In genomic region chr6:47953191-47953726, GRCm38 (mm10) we compare ENCODE assay signal across 8 mouse cellular contexts. TPM values are rescaled to one million over a fixed set of nuclear protein-coding genes. Genes with fewer than 3 reads are reported as not detected.
A peak's percentile ranks its signal among the peaks of the same experiment; 100 is the strongest.
DNase-seq lines count a peak whose midpoint lies in the region; ATAC-seq and TF ChIP-seq lines count a peak whose summit lies in the region.

Zfp956 (plus strand) TSS chr6:47953390.

- no peaks in the 10 kb centered on the region for H3K27me3 ChIP-seq in embryonic facial prominence, embryonic 15.5 days
- no peaks in the 10 kb centered on the region for H3K27me3 ChIP-seq in limb, embryonic 14.5 days (ENCODE audit: control insufficient read depth, insufficient read depth, low read length)
- no peaks in the 10 kb centered on the region for H3K27me3 ChIP-seq in midbrain, postnatal 0 days (ENCODE audit: insufficient read depth, low read length)

- no peak for TF ChIP-seq CTCF in bone marrow, adult 2 months (IDR thresholded peaks at IDR 0.05; ENCODE audit: control insufficient read depth, insufficient read depth, low read length)
- no peak for TF ChIP-seq CTCF in midbrain, postnatal 0 days (IDR thresholded peaks at IDR 0.05)

- ATAC-seq in embryonic facial prominence, embryonic 15.5 days (ENCODE audit: insufficient number of reproducible peaks, low FRiP score, low TSS enrichment, low read depth), result peak; percentile 97
- peak; percentile 99 for ATAC-seq in limb, embryonic 14.5 days (ENCODE audit: low FRiP score, low read depth)
- ATAC-seq in midbrain, postnatal 0 days (ENCODE audit: low FRiP score), result peak; percentile 99

- H3K4me1 ChIP-seq in bone marrow, adult 2 months (ENCODE audit: control insufficient read depth, insufficient read depth, low read length), result no peaks in the 10 kb centered on the region
- H3K4me1 ChIP-seq in embryonic facial prominence, embryonic 15.5 days, result peaks cover 19% of the 10 kb centered on the region
- peaks cover 9% of the 10 kb centered on the region for H3K4me1 ChIP-seq in limb, embryonic 14.5 days (ENCODE audit: control insufficient read depth, insufficient read depth, low read length)
- H3K4me1 ChIP-seq in midbrain, postnatal 0 days (ENCODE audit: insufficient read depth, low read length), result peaks cover 5% of the 10 kb centered on the region

- H3K27ac ChIP-seq in bone marrow, adult 2 months (ENCODE audit: control insufficient read depth, insufficient read depth, low read depth, low read length, poor library complexity), result peak within 1 kb of the TSS; percentile 58
- peak within 1 kb of the TSS; percentile 72 for H3K27ac ChIP-seq in embryonic facial prominence, embryonic 15.5 days (replicated peaks)
- peak within 1 kb of the TSS; percentile 72 for H3K27ac ChIP-seq in limb, embryonic 14.5 days (replicated peaks; ENCODE audit: low read depth, low read length)
- peak within 1 kb of the TSS; percentile 85 for H3K27ac ChIP-seq in midbrain, postnatal 0 days (ENCODE audit: low read depth, low read length)

- peaks cover 30% of the 10 kb centered on the region; the same call in 1 of the 2 replicates for H3K36me3 ChIP-seq in embryonic facial prominence, embryonic 15.5 days
- peaks cover 35% of the 10 kb centered on the region for H3K36me3 ChIP-seq in limb, embryonic 14.5 days (ENCODE audit: control insufficient read depth, insufficient read depth, low read length)
- H3K36me3 ChIP-seq in midbrain, postnatal 0 days (ENCODE audit: insufficient read depth, low read length), result peaks cover 13% of the 10 kb centered on the region

- peak; percentile 83; the same call in 1 of the 2 replicates for TF ChIP-seq POLR2A in bone marrow, adult 2 months (IDR thresholded peaks at IDR 0.05; ENCODE audit: borderline replicate concordance, control insufficient read depth, low read depth, low read length)
- 0 out of 2 replicates have a peak, but pooled peaks have one; percentile 28 for TF ChIP-seq POLR2A in limb, embryonic 14.5 days (IDR thresholded peaks at IDR 0.05; ENCODE audit: borderline replicate concordance, extremely low read depth, insufficient read depth, insufficient read length)

- H3K9ac ChIP-seq in embryonic facial prominence, embryonic 15.5 days, result peak within 1 kb of the TSS; percentile 74
- H3K9ac ChIP-seq in limb, embryonic 14.5 days (ENCODE audit: low read depth, low read length, severe bottlenecking), result peak within 1 kb of the TSS; percentile 68
- H3K9ac ChIP-seq in midbrain, postnatal 0 days (replicated peaks; ENCODE audit: low read length, poor library complexity, severe bottlenecking), result peak within 1 kb of the TSS; percentile 79

- DNase-seq in 416B (ENCODE audit: low read depth), result peak; percentile 94
- DNase-seq in heart, adult 8-10 months (ENCODE audit: low spot score), result peak; percentile 96
- DNase-seq in kidney, adult 9 months, result peak; percentile 96
- peak; percentile 92 for DNase-seq in limb, embryonic 14.5 days (ENCODE audit: low spot score)
- DNase-seq in midbrain, postnatal 0 days (ENCODE audit: low spot score), result peak; percentile 96
- DNase-seq in spleen, postnatal 14 days (ENCODE audit: low spot score in 2 of 2), result peak; percentile 94

- under 1% methylated on average over 31 of the region's 31 CpGs for WGBS in bone marrow, adult 2 months
- under 1% methylated on average over 31 of the region's 31 CpGs for WGBS in embryonic facial prominence, embryonic 15.5 days
- under 1% methylated on average over 29 of the region's 31 CpGs for WGBS in limb, embryonic 14.5 days
- WGBS in midbrain, postnatal 0 days, result under 1% methylated on average over 31 of the region's 31 CpGs

- no peaks in the 10 kb centered on the region for H3K9me3 ChIP-seq in embryonic facial prominence, embryonic 15.5 days (replicated peaks)
- no peaks in the 10 kb centered on the region for H3K9me3 ChIP-seq in limb, embryonic 14.5 days (ENCODE audit: control insufficient read depth, low read length)
- H3K9me3 ChIP-seq in midbrain, postnatal 0 days (ENCODE audit: low read length), result no peaks in the 10 kb centered on the region

- peak within 1 kb of the TSS; percentile 82 for H3K4me2 ChIP-seq in embryonic facial prominence, embryonic 15.5 days (replicated peaks)
- peak within 1 kb of the TSS; percentile 80 for H3K4me2 ChIP-seq in limb, embryonic 14.5 days (replicated peaks; ENCODE audit: low read depth, low read length, severe bottlenecking)
- peak within 1 kb of the TSS; percentile 78 for H3K4me2 ChIP-seq in midbrain, postnatal 0 days (ENCODE audit: low read depth, low read length, poor library complexity, severe bottlenecking)

- H3K4me3 ChIP-seq in bone marrow, adult 2 months (replicated peaks; ENCODE audit: control insufficient read depth, low read depth, low read length), result peak within 1 kb of the TSS; percentile 95
- peak within 1 kb of the TSS; percentile 67 for H3K4me3 ChIP-seq in embryonic facial prominence, embryonic 15.5 days (replicated peaks)
- H3K4me3 ChIP-seq in limb, embryonic 14.5 days (replicated peaks; ENCODE audit: low read length), result peak within 1 kb of the TSS; percentile 67
- H3K4me3 ChIP-seq in midbrain, postnatal 0 days (ENCODE audit: low read depth, low read length), result peak within 1 kb of the TSS; percentile 68

RNA-seq across cellular contexts. Expression of gene Zfp956, which starts in this region (rescaled TPM):
- 9.5 and 13.0 TPM in 2 replicates for polyA plus RNA-seq in bone marrow, adult 2 months (2011; ENCODE audit: insufficient read depth, insufficient read length, low replicate concordance, missing spikeins)
- 11.6 and 13.2 TPM in 2 replicates for polyA plus RNA-seq in embryonic facial prominence, embryonic 15.5 days (2015; fragmentation: Nextera tagmentation; extraction: Ambion mirVana)
- 1 to 10 TPM; 1.8 to 3.4 (median 2.7) TPM for total RNA-seq in heart, adult 8-10 months (2022)
- 30.1 and 37.0 TPM in 2 replicates for polyA plus RNA-seq in limb, embryonic 14.5 days (2012; rRNA removed)
- polyA plus RNA-seq in limb, embryonic 14.5 days (2014; fragmentation: Nextera tagmentation; extraction: Ambion mirVana), result 10.5 and 13.0 TPM in 2 replicates
- 34.8 and 37.7 TPM in 2 replicates for total RNA-seq in midbrain, postnatal 0 days (2014; rRNA removed)
- 26.1 and 27.0 TPM in 2 replicates for polyA plus RNA-seq in midbrain, postnatal 0 days (2015; fragmentation: Nextera tagmentation; extraction: Ambion mirVana)

Comparison
In these comparisons a context has a peak if more than half of its experiments do, and no peak if none do; other contexts are left out.
1. Peak in every context shown above with its lines: DNase-seq, ATAC-seq, H3K4me3 ChIP-seq and H3K27ac ChIP-seq.